Mouse (Mus musculus) v-Abl transformed pro-B cells (cell line): ENCODE measurements around the gene D10Wsu102e.

ENCODE experiments used
- in situ Hi-C, 2 experiments: fragments of 400-800 bp; cut with MboI; formaldehyde crosslinking; loops; one replicate each; pipeline ENCODE4 v1.15.1; 2025; ENCODE audit not compliant: unreplicated experiment in 2 of 2

D10Wsu102e gene

GRCm38 (mm10) chr10:83530384-83530967 lies 170.5 kb downstream of the D10Wsu102e start:
- in situ Hi-C loops, result no loop called here

DNA sequence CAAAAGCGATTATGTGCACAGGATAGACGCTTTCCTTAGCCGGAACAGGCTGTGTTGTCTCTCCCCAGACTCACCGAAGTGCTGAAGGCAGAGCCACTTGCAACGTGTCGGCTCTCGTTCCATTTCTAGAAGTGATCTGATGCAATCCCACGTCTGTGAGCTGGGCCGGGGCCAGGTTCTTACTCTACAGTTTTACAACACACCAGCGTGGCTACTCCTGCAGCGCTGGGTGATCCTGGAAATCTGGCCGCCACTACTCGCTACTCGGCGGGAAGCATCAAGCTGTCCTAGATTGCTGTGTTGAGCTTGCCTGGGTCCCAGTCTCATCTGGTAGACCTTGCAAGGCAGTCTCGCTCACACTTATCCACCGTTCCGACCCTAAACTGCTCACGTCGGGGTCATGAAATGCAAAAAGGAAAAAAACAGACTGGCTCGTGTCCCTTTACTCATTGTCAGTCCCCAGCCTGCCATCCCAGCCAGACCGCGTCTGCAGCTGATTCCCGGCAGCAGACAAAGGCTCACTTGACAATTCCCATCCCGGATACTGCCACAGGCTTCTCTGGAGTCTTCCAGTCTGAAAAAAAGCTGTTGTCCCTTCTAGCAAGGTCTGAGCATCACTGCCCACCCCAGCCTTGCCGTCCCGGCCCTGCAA lies 173.4 kb downstream of the D10Wsu102e start:
- in situ Hi-C loops, result no loop called here

- in situ Hi-C loops, result no loop called here
Observed at GRCm38 (mm10) chr10:83533910-83534283, 173.9 kb downstream of the D10Wsu102e start, which contains the start of gene Aldh1l2. Gene Aldh1l2, minus strand, starts transcription at chr10:83534140.

- in situ Hi-C loops, result no loop called here
Observed at GRCm38 (mm10) chr10:83536436-83536835, 176.4 kb downstream of the D10Wsu102e start.
